Mouse (Mus musculus) embryonic facial prominence, embryonic 11.5 days (tissue): ENCODE measurements at regions not wholly inside any gene's neighbourhood (a gene's known extent, or its start where the extent isn't known, plus 50 kb on each side); places are given as distances from the start of the nearest gene placed in this dataset.

ENCODE experiments used
- ATAC-seq: fragments of 200-750 bp; cut with Nextera tagmentation; replicated peaks from 2 replicates; pipeline ENCODE4 v1.8.0; 2017; ENCODE audit warnings: low read depth; ENCODE audit not compliant: insufficient number of reproducible peaks, low FRiP score, low TSS enrichment
- DNase-seq: peaks from one replicate; pipeline ENCODE4 v3.0.0-alpha.2; 2015; ENCODE audit warnings: low spot score
- H3K27ac ChIP-seq: fragments of 300-500 bp; sonication (generic); replicated peaks from 2 replicates; pipeline ENCODE4 v1.5.1; 2014; ENCODE audit warnings: mild to moderate bottlenecking, low read depth, low read length, control low read depth
- H3K27me3 ChIP-seq: fragments of 300-500 bp; sonication (generic); 2 replicates; pipeline ENCODE4 v1.6.1; 2014; ENCODE audit warnings: mild to moderate bottlenecking, low read length, moderate library complexity, mixed read lengths; ENCODE audit not compliant: control insufficient read depth, insufficient read depth
- H3K36me3 ChIP-seq: fragments of 300-500 bp; sonication (generic); replicated peaks from 2 replicates; pipeline ENCODE4 v1.6.1; 2014; ENCODE audit warnings: low read depth, mild to moderate bottlenecking, low read length, moderate library complexity, mixed read lengths; ENCODE audit not compliant: control insufficient read depth, insufficient read depth
- H3K4me1 ChIP-seq: fragments of 300-500 bp; sonication (generic); 2 replicates; pipeline ENCODE4 v1.6.1; 2014; ENCODE audit warnings: low read length, mixed read lengths; ENCODE audit not compliant: control insufficient read depth, insufficient read depth
- H3K4me2 ChIP-seq: fragments of 300-500 bp; sonication (generic); 2 replicates; pipeline ENCODE4 v1.6.1; 2014; ENCODE audit warnings: low read depth, mild to moderate bottlenecking, control low read depth, low read length, moderate library complexity
- H3K4me3 ChIP-seq: fragments of 300-500 bp; sonication (generic); 2 replicates; pipeline ENCODE4 v1.5.1; 2014; ENCODE audit warnings: low read depth, low read length, control low read depth
- H3K9ac ChIP-seq: fragments of 300-500 bp; sonication (generic); replicated peaks from 2 replicates; pipeline ENCODE4 v1.6.1; 2014; ENCODE audit warnings: mild to moderate bottlenecking, control low read depth, low read length
- H3K9me3 ChIP-seq: fragments of 300-500 bp; sonication (generic); replicated peaks from 2 replicates; pipeline ENCODE4 v1.6.1; 2016; ENCODE audit warnings: mild to moderate bottlenecking, low read length, inconsistent platforms, mixed read lengths; ENCODE audit not compliant: control insufficient read depth
- WGBS: fragments of 180-500 bp; shearing (Covaris S2); extraction: QIAGEN DNeasy Blood & Tissue Kit; methylation state at CpG from one replicate; pipeline ENCODE4 v1.1.7; 2014; 5-methylcytosine and 5-hydroxymethylcytosine counted together

DNA sequence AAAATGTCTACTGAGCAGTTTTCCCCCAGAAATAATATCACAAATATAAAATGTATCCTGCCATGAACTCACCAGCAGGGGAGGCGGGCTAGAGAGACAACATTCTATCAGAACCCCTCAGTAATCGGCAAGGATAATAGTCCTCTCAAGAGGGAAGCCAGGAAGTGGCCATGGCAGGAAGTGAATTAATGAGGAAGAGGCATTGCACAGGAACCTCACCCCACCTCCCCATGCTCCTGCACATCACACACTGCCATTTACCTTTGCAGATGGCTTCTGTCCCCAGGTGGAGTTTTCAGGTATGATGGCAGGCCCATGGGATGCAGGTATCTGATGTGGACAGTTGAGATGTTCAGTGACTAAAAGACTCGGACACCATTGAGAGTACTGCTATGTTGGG is 185.9 kb upstream of the Tgfbr2 start:
- no peak overlapping the region for H3K27ac ChIP-seq
- ATAC-seq (no peak), DNase-seq (no peak)
- H3K4me2 ChIP-seq, result no peak overlapping the region
- H3K27me3 ChIP-seq, result no peaks in the 10 kb centered on the region
- H3K4me3 ChIP-seq, result no peak overlapping the region
- no peaks in the 10 kb centered on the region for H3K4me1 ChIP-seq
- no peaks in the 10 kb centered on the region for H3K36me3 ChIP-seq
- 80% methylated on average over 3 of the region's 3 CpGs for WGBS
- no peak overlapping the region for H3K9ac ChIP-seq
- H3K9me3 ChIP-seq, result no peaks in the 10 kb centered on the region

GRCm38 (mm10) chr9:116354056-116354732 is 179.0 kb upstream of the Tgfbr2 start:
- no peak overlapping the region for H3K4me2 ChIP-seq
- ATAC-seq (no peak), DNase-seq (no peak)
- no peaks in the 10 kb centered on the region for H3K27me3 ChIP-seq
- no peak overlapping the region for H3K27ac ChIP-seq
- 82% methylated on average over 7 of the region's 7 CpGs for WGBS
- no peak overlapping the region for H3K4me3 ChIP-seq
- no peaks in the 10 kb centered on the region for H3K9me3 ChIP-seq
- no peak overlapping the region for H3K9ac ChIP-seq
- no peaks in the 10 kb centered on the region for H3K36me3 ChIP-seq
- H3K4me1 ChIP-seq, result no peaks in the 10 kb centered on the region

GRCm38 (mm10) chr9:116352801-116353494 is 177.8 kb upstream of the Tgfbr2 start:
- H3K27me3 ChIP-seq, result no peaks in the 10 kb centered on the region
- ATAC-seq (no peak), DNase-seq (no peak)
- H3K4me1 ChIP-seq, result no peaks in the 10 kb centered on the region
- H3K36me3 ChIP-seq, result no peaks in the 10 kb centered on the region
- H3K9ac ChIP-seq, result no peak overlapping the region
- H3K4me2 ChIP-seq, result no peak overlapping the region
- H3K27ac ChIP-seq, result no peak overlapping the region
- H3K9me3 ChIP-seq, result no peaks in the 10 kb centered on the region
- 81% methylated on average over 4 of the region's 4 CpGs for WGBS
- no peak overlapping the region for H3K4me3 ChIP-seq

DNA sequence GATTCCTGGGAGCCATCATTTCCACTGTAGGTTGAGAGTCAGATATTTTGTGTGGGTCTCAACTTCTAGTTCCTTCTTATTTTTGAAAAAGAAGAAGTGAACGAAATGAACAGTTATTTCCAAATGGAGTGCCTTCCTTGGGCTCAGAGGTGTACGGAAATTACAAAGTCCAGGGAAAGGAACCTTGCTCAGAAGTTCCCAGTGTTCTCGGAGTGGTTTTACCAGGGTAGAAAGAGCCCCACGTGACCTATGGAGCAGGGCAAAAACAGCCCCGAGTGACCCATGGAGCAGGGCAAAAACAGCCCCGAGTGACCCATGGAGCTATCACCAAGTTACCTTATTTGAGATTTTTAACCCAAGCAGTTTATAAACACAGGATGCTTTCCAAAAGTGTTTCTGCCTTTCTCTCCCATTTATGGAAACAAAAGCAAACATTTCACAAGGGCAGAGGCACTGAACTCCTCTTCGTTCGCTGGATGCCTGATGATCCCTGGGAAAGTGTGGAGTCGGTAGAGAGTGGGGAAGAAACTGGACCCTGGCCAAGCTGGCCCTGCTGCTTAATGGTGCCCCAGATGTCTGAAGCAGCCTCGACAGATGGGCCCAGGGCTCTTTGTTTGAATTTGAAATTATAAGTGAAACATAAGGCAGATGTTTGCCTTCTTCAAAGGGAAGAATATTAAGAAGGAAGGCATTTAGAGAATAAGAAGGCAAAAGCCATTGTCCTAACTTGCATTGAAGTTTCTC is 175.8 kb upstream of the Tgfbr2 start:
- no peaks in the 10 kb centered on the region for H3K27me3 ChIP-seq
- H3K9ac ChIP-seq, result no peak overlapping the region
- no peaks in the 10 kb centered on the region for H3K36me3 ChIP-seq
- WGBS, result 74% methylated on average over 10 of the region's 10 CpGs
- no peaks in the 10 kb centered on the region for H3K4me1 ChIP-seq
- no peak overlapping the region for H3K27ac ChIP-seq
- DNase-seq (no peak), ATAC-seq (no peak)
- no peak overlapping the region for H3K4me2 ChIP-seq
- H3K9me3 ChIP-seq, result no peaks in the 10 kb centered on the region
- H3K4me3 ChIP-seq, result no peak overlapping the region

DNA sequence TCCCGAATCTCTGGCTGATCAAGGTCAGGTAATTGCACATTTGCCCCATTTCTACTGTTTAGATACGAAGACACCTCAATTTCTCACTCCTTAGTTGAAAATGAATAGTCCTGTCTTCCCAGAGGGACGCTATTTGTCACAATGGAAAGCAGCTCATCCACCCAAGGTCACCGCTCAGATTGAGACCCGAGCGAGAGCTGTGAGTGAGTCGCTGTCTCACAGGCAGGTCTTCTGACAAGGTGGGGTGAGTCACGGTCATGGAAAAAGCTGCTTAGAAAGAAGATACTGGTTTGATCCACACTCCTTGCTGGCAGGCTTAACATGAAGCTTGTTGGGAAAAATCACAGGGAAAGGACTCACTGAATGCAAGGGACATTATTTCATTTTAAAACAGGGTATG is 171.9 kb upstream of the Tgfbr2 start:
- 88% methylated on average over 8 of the region's 8 CpGs for WGBS
- no peaks in the 10 kb centered on the region for H3K27me3 ChIP-seq
- no peaks in the 10 kb centered on the region for H3K36me3 ChIP-seq
- H3K27ac ChIP-seq, result no peak overlapping the region
- no peaks in the 10 kb centered on the region for H3K9me3 ChIP-seq
- no peak for ATAC-seq
- DNase-seq, result no peak
- H3K4me3 ChIP-seq, result no peak overlapping the region
- no peak overlapping the region for H3K9ac ChIP-seq
- no peak overlapping the region for H3K4me2 ChIP-seq
- no peaks in the 10 kb centered on the region for H3K4me1 ChIP-seq

DNA sequence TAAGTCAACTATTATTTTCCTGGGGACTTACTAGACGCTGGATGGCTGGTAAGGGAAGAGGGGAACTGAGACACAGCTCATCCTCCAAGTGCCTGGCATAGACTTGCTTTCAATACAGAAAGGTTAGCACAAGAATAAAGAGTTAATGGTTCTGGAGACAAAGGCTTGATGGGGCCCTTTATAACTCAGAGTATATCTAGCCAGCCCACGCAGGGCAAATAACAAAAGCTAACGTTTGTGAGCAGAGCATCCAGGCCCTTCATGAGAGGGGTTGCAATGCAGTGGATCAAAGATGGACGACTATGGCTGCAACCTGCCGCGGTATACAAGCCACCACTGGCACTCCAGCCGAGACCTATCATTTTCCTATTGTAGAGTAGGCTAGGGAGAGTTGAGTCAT is 171.3 kb upstream of the Tgfbr2 start:
- 84% methylated on average over 7 of the region's 7 CpGs for WGBS
- H3K4me2 ChIP-seq, result no peak overlapping the region
- H3K27me3 ChIP-seq, result no peaks in the 10 kb centered on the region
- H3K9me3 ChIP-seq, result no peaks in the 10 kb centered on the region
- H3K27ac ChIP-seq, result no peak overlapping the region
- H3K4me3 ChIP-seq, result no peak overlapping the region
- ATAC-seq (no peak), DNase-seq (no peak)
- no peak overlapping the region for H3K9ac ChIP-seq
- no peaks in the 10 kb centered on the region for H3K4me1 ChIP-seq
- no peaks in the 10 kb centered on the region for H3K36me3 ChIP-seq

GRCm38 (mm10) chr9:116343086-116343481 is 167.9 kb upstream of the Tgfbr2 start:
- no peak overlapping the region for H3K27ac ChIP-seq
- no peaks in the 10 kb centered on the region for H3K36me3 ChIP-seq
- ATAC-seq (no peak), DNase-seq (no peak)
- no peak overlapping the region for H3K4me2 ChIP-seq
- no peaks in the 10 kb centered on the region for H3K27me3 ChIP-seq
- no peak overlapping the region for H3K4me3 ChIP-seq
- H3K9ac ChIP-seq, result no peak overlapping the region
- H3K4me1 ChIP-seq, result no peaks in the 10 kb centered on the region
- 96% methylated on average over 3 of the region's 3 CpGs for WGBS
- no peaks in the 10 kb centered on the region for H3K9me3 ChIP-seq
